Mouse (Mus musculus): ENCODE results near the gene Mboat2.

DNA sequence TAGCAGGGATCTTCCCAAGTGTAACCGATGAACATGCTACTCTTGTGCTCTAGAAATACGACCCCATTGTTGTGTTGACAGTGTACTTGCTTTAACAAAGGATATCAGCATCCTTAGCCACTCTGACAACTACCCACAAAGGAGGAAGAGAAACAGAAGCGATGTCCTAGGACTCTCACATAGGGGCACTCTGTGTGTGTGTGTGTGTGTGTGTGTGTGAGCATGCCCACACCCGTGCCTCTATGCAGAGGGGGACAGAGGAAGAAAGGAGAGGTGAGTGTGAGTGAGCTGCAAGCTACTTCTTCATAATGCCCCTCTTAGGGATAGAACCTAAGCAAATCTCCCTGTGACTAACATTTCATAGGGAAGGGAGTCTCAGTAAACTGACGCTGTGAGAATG is 44.8 kb upstream of the Mboat2 start:
- TF ChIP-seq POLR2A (IDR thresholded peaks at IDR 0.05; ENCODE audit: borderline replicate concordance, insufficient read depth, low read length) (no peak), CTCF (IDR thresholded peaks at IDR 0.05; ENCODE audit: borderline replicate concordance, insufficient read depth, low read depth, low read length) (no peak)

Data from cerebellum, adult 2 months (tissue).